ENCODE assay signal across 7 mouse cellular contexts in genomic region chr10:30825049-30825448, GRCm38 (mm10).
DNase-seq lines count a peak whose midpoint lies in the region.

No protein-coding gene starts in this region.

- H3K27me3 ChIP-seq in splenic B cell, adult 2 months (ENCODE audit: control insufficient read depth, insufficient read depth, low read length, poor library complexity, severe bottlenecking), result no peaks in the 10 kb centered on the region

- no peaks in the 10 kb centered on the region for H3K36me3 ChIP-seq in splenic B cell, adult 2 months (ENCODE audit: control insufficient read depth, insufficient read depth, low read length, poor library complexity, severe bottlenecking)

- DNase-seq in kidney, adult 9 months, result peak; percentile 74
- no peak for DNase-seq in kidney, adult 18-20 months
- DNase-seq in CD4-positive helper T cell, adult 2 months (ENCODE audit: low read depth, low spot score), result peak; percentile 20
- DNase-seq in NIH3T3 (ENCODE audit: low read depth), result peak; percentile 76
- peak; percentile 55 for DNase-seq in induced T-regulatory cell, adult 2 months (ENCODE audit: low read depth)
- peak; percentile 60 for DNase-seq in splenic B cell, adult 2 months (ENCODE audit: low read depth, low spot score)
- DNase-seq in urinary bladder, postnatal 10 days (ENCODE audit: low spot score), result no peak

Comparison
In these comparisons a context has a peak if more than half of its experiments do, and no peak if none do; other contexts are left out.
1. DNase-seq: peak in kidney, adult 9 months (single experiment), CD4-positive helper T cell, adult 2 months (single experiment), NIH3T3 (single experiment), induced T-regulatory cell, adult 2 months (single experiment) and splenic B cell, adult 2 months (single experiment); none in kidney, adult 18-20 months (single experiment) and urinary bladder, postnatal 10 days (single experiment).